Mouse (Mus musculus) thymus, postnatal 0 days (tissue): ENCODE results near the gene Rims4. TPM values are rescaled to one million over a fixed set of nuclear protein-coding genes. Genes with fewer than 3 reads are reported as not detected.

Source experiments
- DNase-seq: peaks from one replicate; pipeline ENCODE4 v3.0.0-alpha.2; 2015; ENCODE audit warnings: low spot score
- polyA plus RNA-seq: library from polyadenylated mRNA; unstranded; fragments of >200 nt; fragmentation: Nextera tagmentation; extraction: Ambion mirVana; gene quantifications from 2 replicates; pipeline ENCODE4 v1.2.1, GENCODE M21; 2015

The Rims4 gene
- polyA plus RNA-seq, 1 experiment from 2014 or later: not detected

GRCm38 (mm10) chr2:163871266-163871665 is 47.2 kb downstream of the Rims4 start:
- no peak for DNase-seq

GRCm38 (mm10) chr2:163869783-163870182 is 48.7 kb downstream of the Rims4 start:
- no peak for DNase-seq

- no peak for DNase-seq
These were observed 52.4 kb downstream of the Rims4 start for GRCm38 (mm10) chr2:163866061-163866460.

- no peak for DNase-seq
These were observed 53.2 kb downstream of the Rims4 start for GRCm38 (mm10) chr2:163865311-163865710.

- DNase-seq: peak; percentile 13
These were observed 60.1 kb downstream of the Rims4 start for GRCm38 (mm10) chr2:163858254-163858947.

GRCm38 (mm10) chr2:163857233-163857632 is 61.2 kb downstream of the Rims4 start:
- DNase-seq: no peak

GRCm38 (mm10) chr2:163853461-163853901 is 65.0 kb downstream of the Rims4 start, which contains the start of gene Kcnk15:
Gene Kcnk15 (plus strand): TSS chr2:163853651.
- peak; percentile 41 for DNase-seq

- no peak for DNase-seq
These were observed 76.4 kb downstream of the Rims4 start for GRCm38 (mm10) chr2:163842043-163842442.

GRCm38 (mm10) chr2:163839519-163839918 is 79.0 kb downstream of the Rims4 start:
- DNase-seq: no peak

- DNase-seq: peak; percentile 81
These were observed 80.4 kb downstream of the Rims4 start for GRCm38 (mm10) chr2:163838043-163838442.

- DNase-seq: no peak
These were observed 87.3 kb downstream of the Rims4 start for GRCm38 (mm10) chr2:163831163-163831562.

GRCm38 (mm10) chr2:163826494-163826893 is 92.0 kb downstream of the Rims4 start:
- no peak for DNase-seq

GRCm38 (mm10) chr2:163825861-163826260 is 92.6 kb downstream of the Rims4 start:
- DNase-seq: no peak

GRCm38 (mm10) chr2:163823771-163824170 is 94.7 kb downstream of the Rims4 start:
- DNase-seq: no peak

GRCm38 (mm10) chr2:163823248-163823647 is 95.2 kb downstream of the Rims4 start:
- peak; percentile 39 for DNase-seq

GRCm38 (mm10) chr2:163820607-163821006 is 97.9 kb downstream of the Rims4 start, which contains the start of gene Ccn5:
Gene Ccn5 (plus strand): TSS chr2:163820861.
- no peak for DNase-seq

- DNase-seq: no peak
These were observed 103.6 kb downstream of the Rims4 start for GRCm38 (mm10) chr2:163814739-163815465.

GRCm38 (mm10) chr2:163813077-163813476 is 105.4 kb downstream of the Rims4 start:
- DNase-seq: no peak
